Mouse (Mus musculus) stomach, postnatal 0 days (tissue): Measurements from ENCODE around the gene Cox8b. TPM values are rescaled to one million over a fixed set of nuclear protein-coding genes. Genes with fewer than 3 reads are reported as not detected.
A peak's percentile ranks its signal among the peaks of the same experiment; 100 is the strongest.

Experiments
- ATAC-seq: fragments of 200-750 bp; cut with Nextera tagmentation; 2 replicates; pipeline ENCODE4 v1.8.0; 2017; ENCODE audit not compliant: low FRiP score, low TSS enrichment
- DNase-seq: peaks from one replicate; pipeline ENCODE4 v3.0.0-alpha.2; 2016; ENCODE audit warnings: low spot score
- H3K27ac ChIP-seq: fragments of 300-500 bp; sonication (generic); replicated peaks from 2 replicates; pipeline ENCODE4 v1.5.1; 2014; ENCODE audit warnings: mild to moderate bottlenecking, control low read depth
- H3K27me3 ChIP-seq: fragments of 300-500 bp; sonication (generic); 2 replicates; pipeline ENCODE4 v1.6.1; 2014; ENCODE audit warnings: low read length; ENCODE audit not compliant: control insufficient read depth, insufficient read depth
- H3K36me3 ChIP-seq: fragments of 300-500 bp; sonication (generic); 2 replicates; pipeline ENCODE4 v1.6.1; 2014; ENCODE audit warnings: low read length, mixed read lengths; ENCODE audit not compliant: control insufficient read depth, insufficient read depth
- H3K4me1 ChIP-seq: fragments of 300-500 bp; sonication (generic); replicated peaks from 2 replicates; pipeline ENCODE4 v1.6.1; 2014; ENCODE audit warnings: antibody characterized with exemption; ENCODE audit not compliant: control insufficient read depth, insufficient read depth
- H3K4me2 ChIP-seq: fragments of 300-500 bp; sonication (generic); replicated peaks from 2 replicates; pipeline ENCODE4 v1.6.1; 2014; ENCODE audit warnings: low read depth, mild to moderate bottlenecking, control low read depth, moderate library complexity
- H3K4me3 ChIP-seq: fragments of 300-500 bp; sonication (generic); 2 replicates; pipeline ENCODE4 v1.5.1; 2014; ENCODE audit warnings: low read depth, low read length, control low read depth
- H3K9ac ChIP-seq: fragments of 300-500 bp; sonication (generic); 2 replicates; pipeline ENCODE4 v1.6.1; 2014; ENCODE audit warnings: mild to moderate bottlenecking, low read length, control low read depth, mixed read lengths
- H3K9me3 ChIP-seq: fragments of 300-500 bp; sonication (generic); 2 replicates; pipeline ENCODE4 v1.6.1; 2016; ENCODE audit warnings: low read length; ENCODE audit not compliant: control insufficient read depth
- CTCF ChIP-seq: IDR thresholded peaks from 2 replicates; pipeline ENCODE4 v1.5.1; 2016; ENCODE audit warnings: antibody characterized with exemption, low read depth, mild to moderate bottlenecking, moderate library complexity
- EP300 ChIP-seq: optimal IDR thresholded peaks from 2 replicates; pipeline ENCODE3; 2016; ENCODE audit warnings: antibody characterized with exemption
- WGBS: fragments of 180-500 bp; shearing (Covaris S2); extraction: QIAGEN DNeasy Blood & Tissue Kit; methylation state at CpG from one replicate; pipeline ENCODE4 v1.1.7; 2014; 5-methylcytosine and 5-hydroxymethylcytosine counted together
- polyA plus RNA-seq: library from polyadenylated mRNA; unstranded; fragments of >200 nt; fragmentation: Nextera tagmentation; extraction: Ambion mirVana; gene quantifications from 2 replicates; pipeline ENCODE4 v1.2.1, GENCODE M21; 2015

Cox8b gene
- polyA plus RNA-seq, 1 experiment from 2014 or later, result 1.3 TPM

DNA sequence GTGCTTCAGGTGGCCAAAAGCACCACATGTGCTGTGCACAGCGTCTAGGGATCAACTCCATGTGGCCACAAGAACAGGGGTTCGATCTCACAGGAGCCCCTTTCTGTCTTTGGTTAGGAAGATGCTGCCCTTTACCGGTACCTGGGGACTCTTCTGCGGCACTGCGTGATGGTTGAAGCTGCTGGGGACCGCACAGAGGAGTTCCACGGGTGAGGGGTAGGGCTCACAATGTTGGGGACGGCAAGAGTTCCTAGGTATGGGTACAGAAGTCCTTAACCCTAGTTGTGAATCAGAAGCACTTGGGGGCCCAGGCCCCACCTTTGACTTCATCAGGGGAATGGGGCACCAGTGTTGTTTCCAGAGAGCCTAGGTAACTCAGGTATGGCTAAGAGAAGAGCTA is 41.5 kb downstream of the Cox8b start:
- H3K27ac ChIP-seq, result no peak overlapping the region
- no peaks in the 10 kb centered on the region for H3K27me3 ChIP-seq
- no peaks in the 10 kb centered on the region for H3K9me3 ChIP-seq
- peak overlapping the region; percentile 78; the same call in 1 of the 2 replicates for H3K4me3 ChIP-seq
- H3K4me1 ChIP-seq, result peaks cover 10% of the 10 kb centered on the region; the same call in 1 of the 2 replicates
- DNase-seq (no peak), ATAC-seq (no peak)
- peaks cover 26% of the 10 kb centered on the region for H3K36me3 ChIP-seq
- 91% methylated on average over 8 of the region's 8 CpGs for WGBS
- TF ChIP-seq EP300, result no peak
- TF ChIP-seq CTCF, result no peak
- H3K4me2 ChIP-seq, result peak overlapping the region; percentile 80
- H3K9ac ChIP-seq, result peak overlapping the region; percentile 89; the same call in 1 of the 2 replicates

DNA sequence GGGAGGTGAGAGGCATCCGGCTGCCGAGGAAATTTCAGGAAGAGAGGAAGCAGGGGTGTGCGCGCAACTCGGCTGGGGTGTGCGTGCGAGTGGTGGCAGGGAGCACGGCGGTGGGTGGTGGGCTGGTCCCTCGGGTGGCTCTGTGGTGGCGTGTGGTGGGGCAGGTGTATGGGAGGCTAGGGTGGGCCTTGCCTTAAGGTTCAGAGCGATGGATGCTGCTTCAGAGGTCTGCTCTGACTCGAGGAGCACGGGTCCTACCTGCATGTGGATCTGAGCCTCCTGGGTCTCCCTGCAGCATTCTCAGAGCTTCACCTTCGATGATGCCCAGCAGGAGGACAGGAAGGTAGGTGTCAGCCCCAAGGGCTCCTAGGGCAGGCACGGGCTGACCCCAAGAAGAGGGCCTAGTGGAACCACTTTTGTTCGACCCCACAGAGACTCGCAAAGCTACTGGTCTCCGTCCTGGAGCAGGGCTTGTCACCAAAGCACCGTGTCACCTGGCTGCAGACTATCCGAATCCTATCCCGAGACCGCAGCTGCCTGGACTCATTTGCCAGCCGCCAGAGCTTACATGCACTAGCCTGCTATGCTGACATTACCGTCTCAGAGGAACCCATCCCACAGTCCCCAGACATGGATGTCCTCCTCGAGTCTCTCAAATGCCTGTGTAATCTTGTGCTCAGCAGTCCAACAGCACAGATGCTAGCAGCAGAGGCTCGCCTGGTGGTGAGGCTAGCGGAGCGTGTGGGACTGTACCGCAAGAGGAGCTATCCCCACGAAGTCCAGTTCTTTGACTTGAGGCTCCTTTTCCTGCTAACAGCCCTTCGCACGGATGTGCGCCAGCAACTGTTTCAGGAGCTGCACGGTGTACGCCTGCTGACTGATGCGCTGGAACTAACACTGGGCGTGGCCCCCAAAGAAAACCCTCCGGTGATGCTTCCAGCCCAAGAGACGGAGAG is 42.4 kb downstream of the Cox8b start, which contains the start of gene Bet1l:
Gene Bet1l, minus strand, starts transcription at position 28 of the 956 bp plus-strand sequence.
- peak within 1 kb of the TSS; percentile 89 for H3K9ac ChIP-seq
- H3K27me3 ChIP-seq, result no peaks in the 10 kb centered on the region
- TF ChIP-seq CTCF (no peak), EP300 (no peak)
- WGBS, result 28% methylated on average over 39 of the region's 40 CpGs
- DNase-seq (peak; percentile 34), ATAC-seq (peak; percentile 13)
- H3K4me1 ChIP-seq, result peaks cover 10% of the 10 kb centered on the region; the same call in 1 of the 2 replicates
- peak within 1 kb of the TSS; percentile 78 for H3K4me3 ChIP-seq
- H3K36me3 ChIP-seq, result peaks cover 28% of the 10 kb centered on the region
- no peaks in the 10 kb centered on the region for H3K9me3 ChIP-seq
- peak within 1 kb of the TSS; percentile 80 for H3K4me2 ChIP-seq
- peak within 1 kb of the TSS; percentile 98 for H3K27ac ChIP-seq

DNA sequence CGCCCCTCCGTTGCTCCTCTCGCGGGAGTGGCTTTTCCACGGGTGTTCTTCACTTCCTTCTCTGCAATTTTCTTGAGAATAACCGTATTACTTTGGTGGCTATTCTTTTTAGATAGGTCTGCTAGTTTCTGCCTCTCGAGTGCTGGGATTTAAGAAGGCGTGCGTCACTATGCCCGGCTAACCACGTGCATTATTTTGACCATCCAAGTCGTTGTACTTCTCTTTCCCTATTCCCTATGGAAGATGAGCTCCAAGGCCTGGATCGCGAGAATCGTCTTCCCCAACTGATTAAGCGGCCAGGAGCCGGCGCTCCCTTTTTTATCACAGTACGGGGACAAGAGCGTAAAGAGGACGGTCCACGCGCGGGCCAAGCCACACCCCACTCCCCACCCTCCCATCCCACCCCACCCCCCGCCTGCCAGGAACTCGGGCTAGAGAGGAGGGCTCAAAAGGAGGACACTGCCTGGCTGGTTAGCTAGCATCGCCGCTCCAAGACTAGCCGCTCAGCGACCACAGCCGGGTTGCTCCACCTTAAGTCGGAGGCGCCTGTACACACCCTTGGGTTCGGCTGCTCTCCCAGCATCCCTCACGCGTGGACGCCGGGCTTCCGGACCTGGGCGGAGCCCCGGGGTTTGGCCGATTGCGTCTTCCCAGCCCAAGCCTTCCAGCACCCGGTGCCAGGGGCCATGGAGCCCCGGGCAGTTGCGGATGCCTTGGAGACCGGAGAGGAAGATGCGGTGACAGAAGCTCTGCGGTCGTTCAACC is 43.3 kb downstream of the Cox8b start, which contains the start of gene Ric8a:
Gene Ric8a, plus strand, starts transcription at position 173 of the 765 bp plus-strand sequence.
- Histone ChIP-seq H3K4me3 (peak within 1 kb of the TSS; percentile 78), H3K4me1 (peaks cover 10% of the 10 kb centered on the region; the same call in 1 of the 2 replicates), H3K36me3 (peaks cover 23% of the 10 kb centered on the region), H3K9me3 (no peaks in the 10 kb centered on the region), H3K4me2 (peak within 1 kb of the TSS; percentile 80), H3K9ac (peak within 1 kb of the TSS; percentile 89), H3K27me3 (no peaks in the 10 kb centered on the region), H3K27ac (peak within 1 kb of the TSS; percentile 98)
- TF ChIP-seq EP300 (no peak), CTCF (no peak)
- WGBS, result under 1% methylated on average over 50 of the region's 50 CpGs
- DNase-seq (peak; percentile 95), ATAC-seq (peak; percentile 89)

DNA sequence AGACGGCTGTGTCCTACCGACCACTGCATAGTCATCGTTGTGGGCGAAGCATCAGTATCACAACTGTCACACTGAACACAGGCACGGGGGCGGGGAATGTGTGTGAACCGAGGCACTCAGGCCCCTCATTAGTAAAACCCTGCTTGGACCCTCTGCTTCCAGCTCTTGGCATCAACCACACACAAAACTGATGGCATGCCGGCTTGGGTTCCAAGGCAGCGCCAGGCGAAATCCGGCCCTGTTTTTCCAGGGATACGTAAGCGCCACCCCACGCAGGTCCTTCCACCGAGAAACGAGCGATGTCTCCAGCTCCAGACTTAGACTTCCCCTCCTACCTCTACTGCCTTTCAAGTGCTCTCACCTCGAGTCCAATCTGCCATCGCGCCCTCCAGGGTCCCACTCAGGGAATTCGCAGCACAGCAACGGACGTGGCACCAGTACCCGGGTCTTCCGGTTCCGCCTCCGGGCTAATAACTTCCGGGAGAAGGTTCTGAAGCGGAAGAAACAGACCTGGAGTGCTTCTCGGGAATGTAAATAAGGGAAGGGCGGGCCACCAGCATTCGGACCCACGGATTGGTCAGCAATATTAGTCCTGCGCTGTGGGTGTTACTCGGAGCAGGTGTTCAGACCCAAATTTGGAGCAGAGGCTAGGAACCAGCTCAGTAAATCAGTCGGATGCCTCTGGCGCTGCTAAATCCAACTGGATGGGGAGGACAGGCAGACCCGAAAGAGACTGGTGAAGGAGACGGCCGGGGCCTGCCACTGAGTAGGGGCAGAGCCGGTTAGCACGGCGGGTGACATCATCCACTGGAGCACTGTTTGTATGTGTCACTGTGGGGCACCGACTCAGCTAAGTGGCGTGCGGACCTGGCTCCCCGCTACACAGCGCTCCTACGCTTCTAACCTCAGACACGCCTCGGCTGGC is 44.1 kb downstream of the Cox8b start, which contains the start of gene Gm45785:
Gene Gm45785, minus strand, starts transcription at position 472 of the 925 bp plus-strand sequence.
- H3K4me3 ChIP-seq, result peak within 1 kb of the TSS; percentile 78
- 1% methylated on average over 51 of the region's 51 CpGs for WGBS
- DNase-seq (peak; percentile 92), ATAC-seq (peak; percentile 88)
- H3K27ac ChIP-seq, result peak within 1 kb of the TSS; percentile 98
- H3K4me2 ChIP-seq, result peak within 1 kb of the TSS; percentile 80
- H3K36me3 ChIP-seq, result peaks cover 22% of the 10 kb centered on the region; the same call in 1 of the 2 replicates
- H3K4me1 ChIP-seq, result peaks cover 10% of the 10 kb centered on the region; the same call in 1 of the 2 replicates
- no peaks in the 10 kb centered on the region for H3K9me3 ChIP-seq
- H3K27me3 ChIP-seq, result no peaks in the 10 kb centered on the region
- peak within 1 kb of the TSS; percentile 89 for H3K9ac ChIP-seq
- TF ChIP-seq EP300, result no peak
- peak; percentile 27; the same call in 1 of the 2 replicates for TF ChIP-seq CTCF

DNA sequence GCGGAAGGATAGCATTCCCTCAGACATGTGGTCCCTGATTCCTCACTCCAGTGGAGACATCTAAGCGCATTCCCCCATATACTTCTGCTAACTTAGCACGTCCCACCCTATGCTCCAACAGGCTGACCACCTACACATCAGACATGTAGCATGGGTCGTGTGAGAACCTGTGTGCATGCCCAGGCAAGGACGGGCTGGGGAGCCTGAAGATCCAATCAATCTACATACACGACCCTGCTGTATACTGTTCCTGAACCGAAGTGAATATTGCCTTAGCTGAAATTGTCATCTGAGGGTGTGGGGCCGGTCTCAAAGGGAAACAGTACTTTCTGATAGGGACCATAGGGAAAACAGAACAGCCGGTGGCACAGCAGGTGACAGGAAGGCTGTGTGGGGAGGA is 45.1 kb downstream of the Cox8b start:
- peaks cover 16% of the 10 kb centered on the region; the same call in 1 of the 2 replicates for H3K36me3 ChIP-seq
- 65% methylated on average over 9 of the region's 9 CpGs for WGBS

More for the DNA sequence above, 45.1 kb downstream of the Cox8b start:
- peak overlapping the region; percentile 89 for H3K9ac ChIP-seq
- H3K4me3 ChIP-seq, result peak overlapping the region; percentile 78
- no peaks in the 10 kb centered on the region for H3K27me3 ChIP-seq
- peak overlapping the region; percentile 98 for H3K27ac ChIP-seq
- TF ChIP-seq CTCF (no peak), EP300 (no peak)
- H3K9me3 ChIP-seq, result no peaks in the 10 kb centered on the region
- ATAC-seq, result no peak
- DNase-seq, result no peak
- H3K4me1 ChIP-seq, result peaks cover 10% of the 10 kb centered on the region; the same call in 1 of the 2 replicates
- H3K4me2 ChIP-seq, result peak overlapping the region; percentile 80
